Mouse (Mus musculus) heart, adult 2 months (tissue): ENCODE results near the gene D630039A03Rik. TPM values are rescaled to one million over a fixed set of nuclear protein-coding genes. Genes with fewer than 3 reads are reported as not detected.
A peak's percentile ranks its signal among the peaks of the same experiment; 100 is the strongest.

Experiments used
- DNase-seq, 2 experiments: peaks; one replicate each; pipeline ENCODE4 v3.0.0; 2021
- H3K27ac ChIP-seq: fragments of 200-600 bp; 2 replicates; pipeline ENCODE4 v1.8.1; 2022
- H3K27me3 ChIP-seq: fragments of 200-500 bp; 2 replicates; pipeline ENCODE4 v1.6.1; 2012; ENCODE audit warnings: mild to moderate bottlenecking, low read length, inconsistent platforms, mixed read lengths; ENCODE audit not compliant: control insufficient read depth, insufficient read depth
- H3K36me3 ChIP-seq: fragments of 200-500 bp; 2 replicates; pipeline ENCODE4 v1.6.1; 2012; ENCODE audit warnings: low read length, inconsistent platforms; ENCODE audit not compliant: control insufficient read depth, insufficient read depth
- H3K4me1 ChIP-seq: fragments of 200-500 bp; 2 replicates; pipeline ENCODE4 v1.6.1; 2011; ENCODE audit warnings: low read length; ENCODE audit not compliant: control insufficient read depth, insufficient read depth
- H3K4me3 ChIP-seq: fragments of 200-600 bp; 2 replicates; pipeline ENCODE4 v1.8.1; 2022
- H3K79me2 ChIP-seq: fragments of 200-500 bp; replicated peaks from 2 replicates; pipeline ENCODE4 v1.6.1; 2012; ENCODE audit warnings: mild to moderate bottlenecking, inconsistent platforms, low read length, moderate library complexity, mixed read lengths; ENCODE audit not compliant: control insufficient read depth, insufficient read depth
- H3K9ac ChIP-seq: fragments of 200-500 bp; 2 replicates; pipeline ENCODE4 v1.6.1; 2012; ENCODE audit warnings: low read depth, mild to moderate bottlenecking, control low read depth, inconsistent platforms, low read length, mixed read lengths
- CTCF ChIP-seq: fragments of 200-600 bp; IDR thresholded peaks from 2 replicates; pipeline ENCODE4 v1.8.1; 2022; ENCODE audit warnings: antibody characterized with exemption, mild to moderate bottlenecking, moderate library complexity
- EP300 ChIP-seq: fragments of 200-500 bp; IDR thresholded peaks from 2 replicates; pipeline ENCODE4 v1.6.1; 2011; ENCODE audit warnings: low read depth, low read length, control low read depth; ENCODE audit not compliant: insufficient read depth
- POLR2A ChIP-seq: fragments of 200-500 bp; IDR thresholded peaks from 2 replicates; pipeline ENCODE4 v1.6.1; 2011; ENCODE audit warnings: mild to moderate bottlenecking, low read depth, low read length, control low read depth; ENCODE audit not compliant: insufficient read depth
- WGBS: fragments of 180-500 bp; shearing (Covaris S2); methylation state at CpG from one replicate; pipeline ENCODE4 v1.1.7; 2018; 5-methylcytosine and 5-hydroxymethylcytosine counted together
- intact Hi-C: fragments of 180-260 bp; cut with DNase I; formaldehyde crosslinking; loops from one replicate; pipeline ENCODE4 v1.15.1; 2025
- polyA plus RNA-seq: library from polyadenylated mRNA; depleted of rRNA; stranded (reverse); fragments of >200 nt; gene quantifications from 2 replicates; pipeline ENCODE4 v1.2.3, GENCODE M21; 2012
- total RNA-seq, 2 experiments: library from RNA; stranded (reverse); gene quantifications; 2 replicates each; pipeline ENCODE4 v1.2.3; 2021

D630039A03Rik gene
- total and polyA plus RNA-seq, 3 experiments = 0.13 to 0.31 (median 0.27) TPM

- DNase-seq = no peak
- intact Hi-C loops = loop anchor here (5.0 to 10.0 kb wide), 4 partner anchors 40 to 528 kb away; no protein-coding TSS in a partner anchor
- Histone ChIP-seq H3K4me3 (no peak overlapping the region), H3K9ac (no peak overlapping the region), H3K27ac (no peak overlapping the region), H3K4me1 (no peaks in the 10 kb centered on the region), H3K27me3 (no peaks in the 10 kb centered on the region), H3K36me3 (no peaks in the 10 kb centered on the region), H3K79me2 (no peaks in the 10 kb centered on the region)
- TF ChIP-seq EP300 (no peak), CTCF (no peak)
- WGBS = 71% methylated on average over 5 of the region's 5 CpGs
Observed at GRCm38 (mm10) chr4:57902619-57903018, 13.5 kb downstream of the D630039A03Rik start.

DNA sequence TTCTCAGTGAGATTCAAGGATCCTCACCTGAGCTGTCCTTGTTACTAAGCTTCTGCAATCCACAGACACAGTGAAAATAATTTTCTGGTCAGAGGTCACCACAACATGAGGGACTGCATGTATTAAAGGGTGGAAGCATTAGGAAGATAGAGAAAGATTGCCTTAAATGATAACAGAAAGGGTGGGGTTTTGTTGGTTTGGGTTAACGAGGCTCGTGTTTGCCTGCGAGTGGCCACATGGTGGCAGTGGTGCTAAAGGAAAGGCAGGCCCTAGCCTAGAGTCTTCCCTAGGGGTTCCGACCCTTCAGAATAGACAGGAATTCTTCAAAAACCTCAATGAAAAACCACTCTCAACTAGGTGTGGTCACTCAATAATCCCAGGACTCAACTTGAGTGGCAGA is 14.9 kb downstream of the D630039A03Rik start:
- 12% methylated on average over 4 of the region's 4 CpGs for WGBS
- intact Hi-C loops = loop anchor here (2.0 to 10.0 kb wide), 5 partner anchors 39 to 526 kb away; no protein-coding TSS in a partner anchor
- H3K36me3 ChIP-seq = no peaks in the 10 kb centered on the region
- no peak overlapping the region for H3K9ac ChIP-seq
- no peaks in the 10 kb centered on the region for H3K27me3 ChIP-seq
- H3K4me3 ChIP-seq = no peak overlapping the region
- H3K79me2 ChIP-seq = no peaks in the 10 kb centered on the region
- no peak overlapping the region for H3K27ac ChIP-seq
- DNase-seq = peak; percentile 26 to 57
- no peak for TF ChIP-seq POLR2A
- TF ChIP-seq CTCF = peak; percentile 82
- TF ChIP-seq EP300 = 0 out of 2 replicates have a peak, but pooled peaks have one; percentile 65
- H3K4me1 ChIP-seq = peaks cover under 1% of the 10 kb centered on the region

GRCm38 (mm10) chr4:57896631-57897030 is 19.5 kb downstream of the D630039A03Rik start:
- TF ChIP-seq EP300 (no peak), POLR2A (no peak), CTCF (no peak)
- H3K4me1 ChIP-seq = peaks cover 6% of the 10 kb centered on the region
- H3K79me2 ChIP-seq = no peaks in the 10 kb centered on the region; the same call in 1 of the 2 replicates
- no peaks in the 10 kb centered on the region for H3K27me3 ChIP-seq
- intact Hi-C loops = no loop called here
- no peak overlapping the region for H3K4me3 ChIP-seq
- H3K36me3 ChIP-seq = peaks cover 12% of the 10 kb centered on the region
- no peak overlapping the region for H3K27ac ChIP-seq
- H3K9ac ChIP-seq = no peak overlapping the region
- WGBS = 72% methylated on average over 3 of the region's 3 CpGs
- no peak for DNase-seq

GRCm38 (mm10) chr4:57895902-57896301 is 20.2 kb downstream of the D630039A03Rik start:
- 31% methylated on average over 6 of the region's 6 CpGs for WGBS
- Histone ChIP-seq H3K79me2 (no peaks in the 10 kb centered on the region; the same call in 1 of the 2 replicates), H3K4me1 (peaks cover 6% of the 10 kb centered on the region), H3K27ac (peak overlapping the region; percentile 5), H3K4me3 (no peak overlapping the region), H3K27me3 (no peaks in the 10 kb centered on the region), H3K36me3 (peaks cover 12% of the 10 kb centered on the region), H3K9ac (no peak overlapping the region)
- TF ChIP-seq EP300 (no peak), POLR2A (no peak), CTCF (no peak)
- intact Hi-C loops = no loop called here
- peak in 1 of 2 experiments; percentile 24 for DNase-seq

DNA sequence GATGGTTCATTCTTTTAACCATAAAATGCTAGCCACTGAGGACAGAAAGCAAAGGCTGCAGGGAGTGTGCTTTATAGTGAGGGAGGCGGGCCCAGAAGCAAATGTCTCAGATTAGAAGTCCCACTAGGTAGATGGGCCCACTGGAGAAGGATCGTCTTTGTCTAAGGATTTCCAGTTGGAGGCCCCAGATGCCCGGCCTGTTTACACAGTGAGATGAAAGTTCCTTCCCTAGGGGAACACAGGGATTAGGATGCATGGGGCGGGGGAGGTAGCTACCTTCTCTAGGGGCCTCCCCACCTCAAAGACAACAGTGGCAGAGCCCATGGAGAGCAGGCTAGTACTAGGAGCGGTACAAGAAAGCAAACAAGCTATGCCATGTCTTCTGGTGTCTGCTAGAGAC is 21.0 kb downstream of the D630039A03Rik start:
- Histone ChIP-seq H3K27ac (no peak overlapping the region; the same call in 1 of the 2 replicates), H3K4me3 (no peak overlapping the region), H3K9ac (no peak overlapping the region), H3K27me3 (no peaks in the 10 kb centered on the region), H3K4me1 (peaks cover 6% of the 10 kb centered on the region), H3K36me3 (peaks cover 12% of the 10 kb centered on the region), H3K79me2 (no peaks in the 10 kb centered on the region; the same call in 1 of the 2 replicates)
- intact Hi-C loops = no loop called here
- no peak for DNase-seq
- TF ChIP-seq EP300 (no peak), CTCF (no peak), POLR2A (no peak)
- 52% methylated on average over 5 of the region's 5 CpGs for WGBS

GRCm38 (mm10) chr4:57892001-57892586 is 24.0 kb downstream of the D630039A03Rik start:
- Histone ChIP-seq H3K27ac (no peak overlapping the region), H3K36me3 (peaks cover 12% of the 10 kb centered on the region), H3K4me3 (no peak overlapping the region), H3K4me1 (peaks cover 6% of the 10 kb centered on the region), H3K79me2 (no peaks in the 10 kb centered on the region; the same call in none of the 2 replicates), H3K27me3 (no peaks in the 10 kb centered on the region), H3K9ac (no peak overlapping the region)
- 87% methylated on average over 10 of the region's 10 CpGs for WGBS
- no peak for TF ChIP-seq EP300
- no peak for TF ChIP-seq CTCF
- no peak for TF ChIP-seq POLR2A
- DNase-seq = peak in 1 of 2 experiments; percentile 14
- intact Hi-C loops = no loop called here
